Mouse (Mus musculus) granulocyte monocyte progenitor cell, adult 5-6 weeks (primary cell): ENCODE results near the gene Nod1. TPM values are rescaled to one million over a fixed set of nuclear protein-coding genes. Genes with fewer than 3 reads are reported as not detected.

Source experiments
- ATAC-seq: replicated peaks from 2 replicates; pipeline ENCODE4 v1.8.0; 2016; ENCODE audit warnings: mild to moderate bottlenecking, moderate TSS enrichment, inconsistent platforms; ENCODE audit not compliant: poor library complexity, severe bottlenecking
- total RNA-seq, 2 experiments: library from RNA; stranded (forward) in 1 of 2; stranded (reverse) in 1 of 2; fragments of 200-712, 200-1000 nt in 1 of 2; fragments of >200 nt in 1 of 2; fragmentation: Nextera tagmentation in 1 of 2; gene quantifications; 2 replicates each; pipeline ENCODE4 v1.2.3; 2014 to 2017

The Nod1 gene
- total RNA-seq, 2 experiments from 2014 or later, result 5.5 to 7.8 TPM

- no peak for ATAC-seq
Measured at GRCm38 (mm10) chr6:54906053-54907040, 66.1 kb downstream of the Nod1 start.

GRCm38 (mm10) chr6:54902547-54902946 is 69.9 kb downstream of the Nod1 start:
- 0 out of 2 replicates have a peak, but pooled peaks have one; percentile 35 for ATAC-seq

GRCm38 (mm10) chr6:54900256-54900655 is 72.2 kb downstream of the Nod1 start:
- no peak for ATAC-seq

- ATAC-seq, result no peak
Measured at GRCm38 (mm10) chr6:54891384-54891783, 81.0 kb downstream of the Nod1 start.

GRCm38 (mm10) chr6:54890221-54890620 is 82.2 kb downstream of the Nod1 start:
- no peak for ATAC-seq

GRCm38 (mm10) chr6:54886195-54886594 is 86.2 kb downstream of the Nod1 start:
- no peak for ATAC-seq

GRCm38 (mm10) chr6:54883424-54883823 is 89.0 kb downstream of the Nod1 start:
- no peak for ATAC-seq

GRCm38 (mm10) chr6:54880086-54880485 is 92.3 kb downstream of the Nod1 start:
- no peak for ATAC-seq

- ATAC-seq, result no peak
Measured at GRCm38 (mm10) chr6:54878546-54878945, 93.9 kb downstream of the Nod1 start.

- ATAC-seq, result no peak
Measured at GRCm38 (mm10) chr6:54877651-54878050, 94.8 kb downstream of the Nod1 start.

GRCm38 (mm10) chr6:54876782-54877181 is 95.6 kb downstream of the Nod1 start:
- no peak for ATAC-seq

Other genes starting within 250 kb of the Nod1 start
- gene Znrf2, start 155.7 kb downstream of the Nod1 start, total RNA-seq (2014; fragmentation: Nextera tagmentation), result 50.5 and 62.5 TPM in 2 replicates
- 66.7 and 73.5 TPM in 2 replicates for gene Znrf2, start 155.7 kb downstream of the Nod1 start, total RNA-seq (2017)
- gene Ggct, start 20.3 kb upstream of the Nod1 start, total RNA-seq (2014; fragmentation: Nextera tagmentation), result 12.8 and 18.7 TPM in 2 replicates
- gene Ggct, start 20.3 kb upstream of the Nod1 start, total RNA-seq (2017), result 39.6 and 41.1 TPM in 2 replicates
- 72.5 and 76.4 TPM in 2 replicates for gene Gars, start 65.4 kb upstream of the Nod1 start, total RNA-seq (2014; fragmentation: Nextera tagmentation)
- gene Gars, start 65.4 kb upstream of the Nod1 start, total RNA-seq (2017), result 114 and 122 TPM in 2 replicates
- not detected in 2 replicates for gene Crhr2, start 160.4 kb upstream of the Nod1 start, total RNA-seq (2014; fragmentation: Nextera tagmentation)
- not detected in 2 replicates for gene Crhr2, start 160.4 kb upstream of the Nod1 start, total RNA-seq (2017)
- not detected in 2 replicates for gene Inmt, start 202.4 kb upstream of the Nod1 start, total RNA-seq (2014; fragmentation: Nextera tagmentation)
- gene Inmt, start 202.4 kb upstream of the Nod1 start, total RNA-seq (2017), result not detected in 2 replicates
- gene Mindy4, start 230.8 kb upstream of the Nod1 start, total RNA-seq (2014; fragmentation: Nextera tagmentation), result 0.99 and 3.3 TPM in 2 replicates
- gene Mindy4, start 230.8 kb upstream of the Nod1 start, total RNA-seq (2017), result 2.4 and 3.1 TPM in 2 replicates